10 mouse cellular contexts compared by ENCODE assay signal in the genomic region with DNA sequence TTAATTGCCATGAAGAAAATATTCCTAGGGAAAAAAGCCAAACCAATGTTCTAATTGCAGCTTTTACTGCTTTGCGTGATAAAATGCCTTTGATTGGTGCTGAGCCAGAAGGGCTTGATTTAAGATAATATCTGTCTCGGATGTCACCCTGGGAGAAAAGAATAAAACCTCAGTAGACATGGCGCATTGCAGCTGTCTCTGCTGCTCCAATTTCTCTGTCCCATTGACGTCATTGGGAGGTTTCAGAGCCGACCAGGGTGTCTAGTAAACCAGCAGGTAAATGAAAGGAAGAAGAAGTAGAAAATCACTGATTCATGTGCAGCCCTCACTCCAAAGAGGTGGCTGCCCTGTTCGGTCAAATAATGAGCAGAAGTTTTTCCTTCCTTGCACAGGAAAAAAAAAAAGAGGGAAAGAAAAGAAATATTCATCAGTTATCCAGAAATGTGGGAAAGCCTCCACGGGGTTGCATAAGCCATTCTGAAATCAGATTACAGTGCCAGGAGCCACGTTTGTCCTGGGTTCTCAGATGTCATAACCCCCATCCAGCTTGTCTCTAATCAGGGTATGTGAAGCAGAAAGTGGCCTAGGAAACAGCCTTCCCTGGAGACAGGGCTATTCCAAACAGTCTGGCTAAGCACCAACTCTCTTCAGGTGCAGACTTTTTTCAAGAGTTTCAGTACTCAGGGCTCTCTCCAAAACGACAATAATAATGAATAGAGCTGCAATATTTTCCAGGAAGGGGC.
A peak's percentile ranks its signal among the peaks of the same experiment; 100 is the strongest.
DNase-seq lines count a peak whose midpoint lies in the region; ATAC-seq and TF ChIP-seq lines count a peak whose summit lies in the region.
"Had no signal": no experiment of that assay in that cellular context is flagged by ENCODE, and none has a peak within 500 bp of the region (broad histone marks: within the 10 kb centered on the region; RNA-seq: fewer than 3 reads in every experiment).

No protein-coding gene starts in this region.

- DNase-seq in heart, adult 2 months = no peak
- DNase-seq in lung, postnatal 36 days = peak; percentile 34
- DNase-seq in lung, postnatal 0 days (ENCODE audit: low spot score) = no peak
- DNase-seq in embryonic facial prominence, embryonic 14.5 days (ENCODE audit: low spot score) = peak; percentile 87
- DNase-seq in retina, postnatal 1 day = peak; percentile 32
- DNase-seq in B cell, adult 2 months = no peak
- no peak for DNase-seq in yolk sac, embryonic 10.5 days (ENCODE audit: low spot score)
- DNase-seq: liver, embryonic 13.5 days had no signal

- H3K4me2 ChIP-seq in heart, embryonic 14.5 days (ENCODE audit: low read length) = 0 out of 2 replicates have a peak overlapping the region, but pooled peaks have one; percentile 14
- no peak overlapping the region for H3K4me2 ChIP-seq in lung, postnatal 0 days (replicated peaks; ENCODE audit: low read depth, low read length)
- H3K4me2 ChIP-seq in embryonic facial prominence, embryonic 14.5 days (ENCODE audit: low read depth, low read length) = peak overlapping the region; percentile 30
- H3K4me2 ChIP-seq: liver, embryonic 13.5 days; neural tube, embryonic 12.5 days had no signal

- no peaks in the 10 kb centered on the region for H3K9me3 ChIP-seq in heart, embryonic 14.5 days (ENCODE audit: control insufficient read depth, low read length)
- H3K9me3 ChIP-seq in lung, postnatal 0 days (ENCODE audit: low read length) = no peaks in the 10 kb centered on the region
- no peaks in the 10 kb centered on the region for H3K9me3 ChIP-seq in embryonic facial prominence, embryonic 14.5 days (ENCODE audit: control insufficient read depth, low read length)
- H3K9me3 ChIP-seq: liver, embryonic 13.5 days; neural tube, embryonic 12.5 days had no signal

- H3K36me3 ChIP-seq in heart, embryonic 14.5 days (ENCODE audit: control insufficient read depth, insufficient read depth, low read length) = no peaks in the 10 kb centered on the region
- H3K36me3 ChIP-seq in heart, adult 2 months (ENCODE audit: control insufficient read depth, insufficient read depth, low read length) = no peaks in the 10 kb centered on the region
- no peaks in the 10 kb centered on the region for H3K36me3 ChIP-seq in lung, postnatal 0 days (ENCODE audit: insufficient read depth, low read length)
- H3K36me3 ChIP-seq in embryonic facial prominence, embryonic 14.5 days (ENCODE audit: control insufficient read depth, insufficient read depth, low read length) = no peaks in the 10 kb centered on the region
- H3K36me3 ChIP-seq: liver, embryonic 13.5 days; neural tube, embryonic 12.5 days had no signal

- ATAC-seq in heart, embryonic 14.5 days (ENCODE audit: insufficient number of reproducible peaks, insufficient read depth, low FRiP score, low read depth) = no peak
- no peak for ATAC-seq in lung, postnatal 0 days
- peak; percentile 86 for ATAC-seq in embryonic facial prominence, embryonic 14.5 days (ENCODE audit: low read depth)

- no peak for TF ChIP-seq CTCF in heart, adult 2 months (IDR thresholded peaks at IDR 0.05)
- no peak for TF ChIP-seq CTCF in lung, postnatal 0 days (IDR thresholded peaks at IDR 0.05)

- no peaks in the 10 kb centered on the region for H3K79me2 ChIP-seq in heart, adult 2 months (replicated peaks; ENCODE audit: control insufficient read depth, insufficient read depth, low read length)

- no peak overlapping the region for H3K9ac ChIP-seq in heart, embryonic 14.5 days (ENCODE audit: low read length)
- no peak overlapping the region for H3K9ac ChIP-seq in heart, adult 2 months (ENCODE audit: low read depth, low read length)
- no peak overlapping the region for H3K9ac ChIP-seq in lung, postnatal 0 days (replicated peaks; ENCODE audit: low read depth)
- no peak overlapping the region for H3K9ac ChIP-seq in embryonic facial prominence, embryonic 14.5 days (ENCODE audit: low read depth, low read length)
- H3K9ac ChIP-seq: liver, embryonic 13.5 days; neural tube, embryonic 12.5 days had no signal

- no peak for TF ChIP-seq EP300 in heart, adult 2 months (IDR thresholded peaks at IDR 0.05; ENCODE audit: insufficient read depth, low read depth, low read length)
- TF ChIP-seq EP300 in lung, postnatal 0 days (IDR thresholded peaks at IDR 0.05) = no peak

- H3K4me3 ChIP-seq in heart, embryonic 14.5 days (ENCODE audit: control insufficient read depth in 1 of 2, insufficient read depth in 1 of 2, low read depth in 1 of 2, low read length in 2 of 2) = no peak overlapping the region
- H3K4me3 ChIP-seq in heart, adult 2 months = no peak overlapping the region
- H3K4me3 ChIP-seq in lung, postnatal 0 days (ENCODE audit: low read depth, low read length) = no peak overlapping the region
- H3K4me3 ChIP-seq in embryonic facial prominence, embryonic 14.5 days (ENCODE audit: low read depth, low read length) = no peak overlapping the region
- H3K4me3 ChIP-seq: liver, embryonic 13.5 days; neural tube, embryonic 12.5 days had no signal

- intact Hi-C loops in heart, adult 2 months (cut with DNase I) = no loop called here

- TF ChIP-seq POLR2A in heart, adult 2 months (IDR thresholded peaks at IDR 0.05; ENCODE audit: insufficient read depth, low read depth, low read length) = no peak

- 40% methylated on average over 9 of the region's 9 CpGs for WGBS in heart, embryonic 14.5 days
- WGBS in heart, adult 2 months = 24% methylated on average over 9 of the region's 9 CpGs
- 37% methylated on average over 9 of the region's 9 CpGs for WGBS in lung, postnatal 0 days
- 19% methylated on average over 9 of the region's 9 CpGs for WGBS in embryonic facial prominence, embryonic 14.5 days

- H3K27ac ChIP-seq in heart, embryonic 14.5 days (replicated peaks in 1 of 2; ENCODE audit: control insufficient read depth in 1 of 2, insufficient read depth in 1 of 2, low read depth in 2 of 2, low read length in 2 of 2) = peak overlapping the region; percentile 59 to 63
- no peak overlapping the region for H3K27ac ChIP-seq in heart, adult 2 months
- no peak overlapping the region for H3K27ac ChIP-seq in lung, postnatal 0 days (ENCODE audit: low read length)
- H3K27ac ChIP-seq in embryonic facial prominence, embryonic 14.5 days (replicated peaks; ENCODE audit: low read depth, low read length) = peak overlapping the region; percentile 13; the same call in 1 of the 2 replicates
- H3K27ac ChIP-seq: liver, embryonic 13.5 days; neural tube, embryonic 12.5 days had no signal

- H3K27me3 ChIP-seq in heart, embryonic 14.5 days (ENCODE audit: control insufficient read depth, insufficient read depth, low read length) = no peaks in the 10 kb centered on the region
- no peaks in the 10 kb centered on the region for H3K27me3 ChIP-seq in heart, adult 2 months (ENCODE audit: control insufficient read depth, insufficient read depth, low read length)
- no peaks in the 10 kb centered on the region for H3K27me3 ChIP-seq in lung, postnatal 0 days (replicated peaks; ENCODE audit: insufficient read depth, low read length)
- no peaks in the 10 kb centered on the region for H3K27me3 ChIP-seq in embryonic facial prominence, embryonic 14.5 days (replicated peaks; ENCODE audit: control insufficient read depth, insufficient read depth, low read length)
- H3K27me3 ChIP-seq: liver, embryonic 13.5 days; neural tube, embryonic 12.5 days had no signal

- peaks cover 7 to 12% of the 10 kb centered on the region in 2 experiments; a peak in 3 of 4 replicates for H3K4me1 ChIP-seq in heart, embryonic 14.5 days (ENCODE audit: control insufficient read depth in 2 of 2, insufficient read depth in 2 of 2, low read length in 2 of 2)
- no peaks in the 10 kb centered on the region; the same call in 1 of the 2 replicates for H3K4me1 ChIP-seq in heart, adult 2 months (ENCODE audit: control insufficient read depth, insufficient read depth, low read length)
- H3K4me1 ChIP-seq in lung, postnatal 0 days (ENCODE audit: insufficient read depth, low read depth, low read length) = no peaks in the 10 kb centered on the region
- peaks cover 8% of the 10 kb centered on the region; the same call in 1 of the 2 replicates for H3K4me1 ChIP-seq in embryonic facial prominence, embryonic 14.5 days (ENCODE audit: control insufficient read depth, insufficient read depth, low read length)
- H3K4me1 ChIP-seq: liver, embryonic 13.5 days had no signal

Comparison
In these comparisons a context has a peak if more than half of its experiments do, and no peak if none do; other contexts are left out.
1. H3K27ac ChIP-seq: peak in heart, embryonic 14.5 days (2 of 2) and embryonic facial prominence, embryonic 14.5 days (single experiment); none in heart, adult 2 months (single experiment) and lung, postnatal 0 days (single experiment).
2. DNase-seq: peak in lung, postnatal 36 days (single experiment), embryonic facial prominence, embryonic 14.5 days (single experiment) and retina, postnatal 1 day (single experiment); none in heart, adult 2 months (0 of 2), lung, postnatal 0 days (single experiment), B cell, adult 2 months (0 of 2) and yolk sac, embryonic 10.5 days (single experiment).